Mouse (Mus musculus): ENCODE measurements around the gene Gm10322. TPM values are rescaled to one million over a fixed set of nuclear protein-coding genes. Genes with fewer than 3 reads are reported as not detected.

The Gm10322 gene
- polyA plus RNA-seq, 1 experiment from 2014 or later, result not detected

DNA sequence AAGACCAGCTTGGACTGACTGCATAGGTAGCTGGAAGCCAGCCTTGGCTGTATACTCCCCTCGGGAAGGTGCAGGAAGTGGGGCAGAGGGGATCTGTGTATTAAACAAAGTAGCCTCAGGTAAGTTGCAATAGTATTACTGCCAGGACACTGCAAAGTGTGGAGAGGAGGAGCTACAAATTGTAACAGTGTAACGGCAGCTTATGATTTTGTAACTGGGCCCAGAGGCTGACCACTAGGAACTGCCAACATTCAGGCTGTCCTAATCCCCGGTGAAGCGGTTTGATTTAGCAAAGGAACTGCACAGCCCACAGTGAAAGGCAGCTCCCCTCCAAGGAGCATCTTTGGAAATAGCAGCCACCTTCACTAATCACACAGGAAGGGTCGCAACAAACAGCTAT, 2.6 kb upstream of the Gm10322 start:
- Histone ChIP-seq H3K4me3 (ENCODE audit: low read depth, low read length) (no peak overlapping the region), H3K9ac (ENCODE audit: low read length) (no peak overlapping the region), H3K27ac (ENCODE audit: low read depth) (no peak overlapping the region), H3K36me3 (ENCODE audit: control insufficient read depth, insufficient read depth, low read length) (no peaks in the 10 kb centered on the region), H3K9me3 (ENCODE audit: control insufficient read depth, low read length) (no peaks in the 10 kb centered on the region), H3K27me3 (replicated peaks; ENCODE audit: control insufficient read depth, insufficient read depth, low read length) (no peaks in the 10 kb centered on the region), H3K4me2 (ENCODE audit: low read length) (no peak overlapping the region), H3K4me1 (replicated peaks; ENCODE audit: control insufficient read depth, insufficient read depth, low read length) (peaks cover 20% of the 10 kb centered on the region)
- ATAC-seq (replicated peaks; ENCODE audit: low FRiP score, low TSS enrichment, low read depth) (no peak), DNase-seq (ENCODE audit: low spot score) (no peak)
- WGBS, result 72% methylated on average over 5 of the region's 5 CpGs

DNA sequence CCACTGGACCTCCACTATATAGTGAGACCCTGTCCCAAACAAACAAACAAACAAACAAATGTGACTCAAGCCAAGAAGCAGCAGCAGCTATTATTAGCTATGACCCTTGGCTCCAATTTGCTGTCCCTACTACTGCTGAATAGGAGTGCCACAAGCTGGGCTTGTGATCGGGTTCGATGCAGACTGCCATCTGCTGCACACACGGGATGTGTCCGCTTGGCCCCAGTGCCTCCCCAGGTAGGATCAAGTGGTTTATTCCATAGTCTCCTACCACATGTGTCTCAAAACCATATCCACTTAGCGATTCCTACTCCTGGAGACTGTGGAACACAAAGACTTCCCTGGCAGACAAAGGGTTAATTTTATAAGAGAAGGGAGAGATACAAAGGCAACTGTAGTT, 1.7 kb upstream of the Gm10322 start:
- WGBS, result 92% methylated on average over 5 of the region's 5 CpGs

DNA sequence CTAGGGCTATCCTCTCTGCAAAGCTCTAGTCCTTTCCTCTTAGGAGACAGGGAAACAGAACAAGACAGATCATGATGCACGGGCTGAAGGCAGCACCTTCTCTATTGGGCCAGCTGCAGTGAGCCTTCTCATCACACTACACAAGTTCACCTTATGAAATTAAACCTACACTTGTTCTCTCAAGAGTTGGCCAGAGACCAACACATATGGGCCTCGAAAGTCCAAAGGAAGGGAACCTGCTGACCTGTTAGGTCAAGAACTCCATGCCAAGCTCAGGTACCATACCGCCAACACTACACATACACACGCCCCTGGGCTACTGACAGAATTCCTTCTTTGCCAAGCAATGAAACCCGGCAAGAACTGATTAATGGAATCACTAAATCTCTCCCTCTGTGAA, 452 bp upstream of the Gm10322 start:
- Histone ChIP-seq H3K27ac (ENCODE audit: low read depth) (no peak overlapping the region), H3K36me3 (ENCODE audit: control insufficient read depth, insufficient read depth, low read length) (no peaks in the 10 kb centered on the region), H3K4me2 (ENCODE audit: low read length) (peak overlapping the region; percentile 74), H3K9ac (ENCODE audit: low read length) (peak overlapping the region; percentile 93), H3K27me3 (replicated peaks; ENCODE audit: control insufficient read depth, insufficient read depth, low read length) (no peaks in the 10 kb centered on the region), H3K4me3 (ENCODE audit: low read depth, low read length) (peak overlapping the region; percentile 81), H3K9me3 (ENCODE audit: control insufficient read depth, low read length) (no peaks in the 10 kb centered on the region), H3K4me1 (replicated peaks; ENCODE audit: control insufficient read depth, insufficient read depth, low read length) (peaks cover 20% of the 10 kb centered on the region)
- ATAC-seq (replicated peaks; ENCODE audit: low FRiP score, low TSS enrichment, low read depth) (no peak), DNase-seq (ENCODE audit: low spot score) (no peak)
- 30% methylated on average over 5 of the region's 5 CpGs for WGBS

More for the DNA sequence above, 1.7 kb upstream of the Gm10322 start:
- Histone ChIP-seq H3K27me3 (replicated peaks; ENCODE audit: control insufficient read depth, insufficient read depth, low read length) (no peaks in the 10 kb centered on the region), H3K4me1 (replicated peaks; ENCODE audit: control insufficient read depth, insufficient read depth, low read length) (peaks cover 20% of the 10 kb centered on the region), H3K4me2 (ENCODE audit: low read length) (no peak overlapping the region; the same call in 1 of the 2 replicates), H3K27ac (ENCODE audit: low read depth) (no peak overlapping the region), H3K9ac (ENCODE audit: low read length) (no peak overlapping the region), H3K36me3 (ENCODE audit: control insufficient read depth, insufficient read depth, low read length) (no peaks in the 10 kb centered on the region), H3K4me3 (ENCODE audit: low read depth, low read length) (no peak overlapping the region), H3K9me3 (ENCODE audit: control insufficient read depth, low read length) (no peaks in the 10 kb centered on the region)
- no peak for DNase-seq (ENCODE audit: low spot score)
- ATAC-seq (replicated peaks; ENCODE audit: low FRiP score, low TSS enrichment, low read depth), result no peak

GRCm38 (mm10) chr10:59616522-59616921, 659 bp downstream of the Gm10322 start, which contains the start of gene Mcu:
TSS of gene Mcu (minus strand) at chr10:59616692.
- under 1% methylated on average over 36 of the region's 36 CpGs for WGBS
- Histone ChIP-seq H3K9ac (ENCODE audit: low read length) (peak within 1 kb of the TSS; percentile 93), H3K4me2 (ENCODE audit: low read length) (peak within 1 kb of the TSS; percentile 74), H3K27me3 (replicated peaks; ENCODE audit: control insufficient read depth, insufficient read depth, low read length) (no peaks in the 10 kb centered on the region), H3K4me3 (ENCODE audit: low read depth, low read length) (peak within 1 kb of the TSS; percentile 81), H3K27ac (ENCODE audit: low read depth) (peak within 1 kb of the TSS; percentile 80), H3K4me1 (replicated peaks; ENCODE audit: control insufficient read depth, insufficient read depth, low read length) (peaks cover 20% of the 10 kb centered on the region), H3K36me3 (ENCODE audit: control insufficient read depth, insufficient read depth, low read length) (no peaks in the 10 kb centered on the region), H3K9me3 (ENCODE audit: control insufficient read depth, low read length) (no peaks in the 10 kb centered on the region)
- DNase-seq (ENCODE audit: low spot score), result peak; percentile 97
- peak; percentile 99 for ATAC-seq (replicated peaks; ENCODE audit: low FRiP score, low TSS enrichment, low read depth)

DNA sequence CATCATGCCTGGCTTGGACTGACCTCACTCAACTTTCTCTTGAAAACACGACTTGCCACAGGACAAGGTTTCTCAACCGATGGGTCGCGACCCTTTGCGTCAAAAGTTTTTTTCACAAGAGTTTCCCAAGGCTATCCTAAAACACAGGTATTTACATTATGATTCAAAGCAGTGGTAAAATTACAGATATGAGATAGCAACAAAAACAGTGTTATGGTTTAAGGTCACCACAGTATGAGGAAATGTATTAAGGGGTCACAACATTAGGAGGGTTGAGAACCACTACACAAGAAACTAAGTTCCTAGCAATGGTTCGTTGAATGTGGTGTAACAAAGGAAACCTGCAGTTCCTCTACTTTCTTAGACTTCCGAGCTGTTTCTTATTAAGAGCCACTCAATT, 1.9 kb downstream of the Gm10322 start:
- no peaks in the 10 kb centered on the region for H3K27me3 ChIP-seq (replicated peaks; ENCODE audit: control insufficient read depth, insufficient read depth, low read length)
- H3K27ac ChIP-seq (ENCODE audit: low read depth), result no peak overlapping the region
- 91% methylated on average over 7 of the region's 7 CpGs for WGBS
- no peak overlapping the region for H3K9ac ChIP-seq (ENCODE audit: low read length)
- no peak overlapping the region for H3K4me2 ChIP-seq (ENCODE audit: low read length)
- no peaks in the 10 kb centered on the region for H3K9me3 ChIP-seq (ENCODE audit: control insufficient read depth, low read length)
- H3K36me3 ChIP-seq (ENCODE audit: control insufficient read depth, insufficient read depth, low read length), result no peaks in the 10 kb centered on the region
- DNase-seq (ENCODE audit: low spot score), result no peak
- H3K4me1 ChIP-seq (replicated peaks; ENCODE audit: control insufficient read depth, insufficient read depth, low read length), result peaks cover 25% of the 10 kb centered on the region
- ATAC-seq (replicated peaks; ENCODE audit: low FRiP score, low TSS enrichment, low read depth), result no peak
- H3K4me3 ChIP-seq (ENCODE audit: low read depth, low read length), result no peak overlapping the region

GRCm38 (mm10) chr10:59621355-59621754, 5.5 kb downstream of the Gm10322 start:
- ATAC-seq (replicated peaks; ENCODE audit: low FRiP score, low TSS enrichment, low read depth) (no peak), DNase-seq (ENCODE audit: low spot score) (no peak)
- Histone ChIP-seq H3K9me3 (ENCODE audit: control insufficient read depth, low read length) (no peaks in the 10 kb centered on the region), H3K4me2 (ENCODE audit: low read length) (no peak overlapping the region), H3K4me1 (replicated peaks; ENCODE audit: control insufficient read depth, insufficient read depth, low read length) (peaks cover 8% of the 10 kb centered on the region), H3K27me3 (replicated peaks; ENCODE audit: control insufficient read depth, insufficient read depth, low read length) (no peaks in the 10 kb centered on the region), H3K9ac (ENCODE audit: low read length) (no peak overlapping the region), H3K4me3 (ENCODE audit: low read depth, low read length) (no peak overlapping the region), H3K36me3 (ENCODE audit: control insufficient read depth, insufficient read depth, low read length) (no peaks in the 10 kb centered on the region), H3K27ac (ENCODE audit: low read depth) (no peak overlapping the region)
- 45% methylated on average over 10 of the region's 10 CpGs for WGBS

- no peak overlapping the region for H3K4me3 ChIP-seq (ENCODE audit: low read depth, low read length)
- WGBS, result 70% methylated on average over 5 of the region's 5 CpGs
- H3K9ac ChIP-seq (ENCODE audit: low read length), result no peak overlapping the region
- H3K36me3 ChIP-seq (ENCODE audit: control insufficient read depth, insufficient read depth, low read length), result no peaks in the 10 kb centered on the region
- H3K4me1 ChIP-seq (replicated peaks; ENCODE audit: control insufficient read depth, insufficient read depth, low read length), result 0 out of 2 replicates have a peak, but pooled peaks cover 4% of the 10 kb centered on the region
- H3K4me2 ChIP-seq (ENCODE audit: low read length), result no peak overlapping the region
- DNase-seq (ENCODE audit: low spot score), result no peak
- no peaks in the 10 kb centered on the region for H3K27me3 ChIP-seq (replicated peaks; ENCODE audit: control insufficient read depth, insufficient read depth, low read length)
- H3K27ac ChIP-seq (ENCODE audit: low read depth), result no peak overlapping the region
- no peak for ATAC-seq (replicated peaks; ENCODE audit: low FRiP score, low TSS enrichment, low read depth)
- H3K9me3 ChIP-seq (ENCODE audit: control insufficient read depth, low read length), result no peaks in the 10 kb centered on the region
Observed at GRCm38 (mm10) chr10:59623496-59623895, 7.6 kb downstream of the Gm10322 start.

- Histone ChIP-seq H3K9ac (ENCODE audit: low read length) (no peak overlapping the region), H3K9me3 (ENCODE audit: control insufficient read depth, low read length) (no peaks in the 10 kb centered on the region), H3K27ac (ENCODE audit: low read depth) (peak overlapping the region; percentile 76), H3K27me3 (replicated peaks; ENCODE audit: control insufficient read depth, insufficient read depth, low read length) (no peaks in the 10 kb centered on the region), H3K4me1 (replicated peaks; ENCODE audit: control insufficient read depth, insufficient read depth, low read length) (no peaks in the 10 kb centered on the region), H3K4me3 (ENCODE audit: low read depth, low read length) (no peak overlapping the region; the same call in 1 of the 2 replicates), H3K36me3 (ENCODE audit: control insufficient read depth, insufficient read depth, low read length) (no peaks in the 10 kb centered on the region), H3K4me2 (ENCODE audit: low read length) (peak overlapping the region; percentile 15; the same call in 1 of the 2 replicates)
- DNase-seq (ENCODE audit: low spot score) (peak; percentile 67), ATAC-seq (replicated peaks; ENCODE audit: low FRiP score, low TSS enrichment, low read depth) (peak; percentile 95)
- WGBS, result 59% methylated on average over 17 of the region's 17 CpGs
Observed at GRCm38 (mm10) chr10:59628641-59629505, 13.0 kb downstream of the Gm10322 start.

DNA sequence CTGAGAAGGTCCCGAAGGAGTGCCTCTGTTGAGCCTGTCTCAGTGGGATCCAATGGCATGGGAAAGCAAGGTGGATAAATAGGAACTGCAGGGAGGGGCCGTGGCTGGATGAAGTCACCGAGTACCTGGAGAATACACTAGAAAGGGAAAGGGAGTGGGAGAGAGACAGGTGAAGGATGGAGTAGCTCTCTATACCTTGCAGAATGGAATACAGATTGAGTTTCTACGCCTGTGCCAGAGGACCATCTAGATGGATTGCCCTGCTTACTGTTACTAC, 13.6 kb downstream of the Gm10322 start:
- Histone ChIP-seq H3K4me1 (replicated peaks; ENCODE audit: control insufficient read depth, insufficient read depth, low read length) (no peaks in the 10 kb centered on the region), H3K36me3 (ENCODE audit: control insufficient read depth, insufficient read depth, low read length) (no peaks in the 10 kb centered on the region), H3K9me3 (ENCODE audit: control insufficient read depth, low read length) (no peaks in the 10 kb centered on the region), H3K27me3 (replicated peaks; ENCODE audit: control insufficient read depth, insufficient read depth, low read length) (no peaks in the 10 kb centered on the region), H3K4me2 (ENCODE audit: low read length) (peak overlapping the region; percentile 15; the same call in 1 of the 2 replicates), H3K9ac (ENCODE audit: low read length) (no peak overlapping the region), H3K27ac (ENCODE audit: low read depth) (peak overlapping the region; percentile 76), H3K4me3 (ENCODE audit: low read depth, low read length) (no peak overlapping the region; the same call in 1 of the 2 replicates)
- ATAC-seq (replicated peaks; ENCODE audit: low FRiP score, low TSS enrichment, low read depth) (peak; percentile 76), DNase-seq (ENCODE audit: low spot score) (no peak)
- WGBS, result 65% methylated on average over 4 of the region's 4 CpGs
